Mouse (Mus musculus): ENCODE measurements around the gene Tssk2.

DNA sequence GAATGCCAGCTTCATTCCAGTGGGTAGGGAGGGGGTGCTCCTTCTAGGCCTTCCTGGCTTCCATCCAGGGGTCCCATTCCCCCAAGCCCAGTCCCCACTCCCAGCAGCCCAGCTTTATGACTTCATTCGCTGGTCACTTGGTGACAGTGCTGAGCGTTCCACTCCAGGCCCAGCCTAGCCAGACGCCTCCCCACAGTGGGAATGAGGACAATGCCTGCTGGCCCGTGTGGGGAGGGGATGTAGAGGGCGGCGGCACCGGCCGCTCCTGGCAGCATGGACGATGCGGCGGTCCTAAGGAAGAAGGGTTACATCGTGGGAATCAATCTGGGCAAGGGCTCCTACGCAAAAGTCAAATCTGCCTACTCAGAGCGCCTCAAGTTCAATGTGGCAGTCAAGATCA is at the start of gene Tssk2, which contains the start of gene Dgcr2:
- TF ChIP-seq GATA1 (IDR thresholded peaks at IDR 0.05; ENCODE audit: borderline replicate concordance, low read length) (no peak), FLI1 (IDR thresholded peaks at IDR 0.05; ENCODE audit: low read length) (no peak)
